Mouse (Mus musculus): ENCODE results near the gene Olfr1033.
"Not testable (repeated sequence)": the region's sequence is repeated elsewhere in the genome, so short reads cannot be mapped to it uniquely, and the experiment has no call there.

Olfr1033 gene

DNA sequence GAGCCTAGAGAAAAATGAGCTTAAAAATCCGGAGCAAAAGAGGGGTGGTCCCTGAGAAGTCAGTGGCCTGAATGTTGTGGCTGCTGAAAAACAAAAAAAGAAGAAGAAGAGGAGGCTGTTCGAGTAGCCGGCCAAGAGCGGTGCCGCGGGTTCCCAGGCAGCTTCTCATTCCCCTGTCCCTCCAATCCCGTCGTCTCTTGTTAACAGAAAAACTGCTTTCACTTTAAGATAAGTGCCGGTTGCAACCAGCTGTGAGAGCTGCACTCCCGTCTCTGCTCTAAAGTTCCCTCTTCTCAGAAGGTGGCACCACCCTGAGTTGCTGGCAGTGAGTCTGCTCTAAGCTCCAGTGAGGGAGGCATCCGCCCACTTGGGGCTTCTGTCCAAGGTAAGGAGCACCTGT, at the start of gene Olfr1033:
Olfr1033 (plus strand) TSS at position 228 of the 400 bp plus-strand sequence.
- DNase-seq (ENCODE audit: low spot score in 2 of 2) = not testable (repeated sequence)

DNA sequence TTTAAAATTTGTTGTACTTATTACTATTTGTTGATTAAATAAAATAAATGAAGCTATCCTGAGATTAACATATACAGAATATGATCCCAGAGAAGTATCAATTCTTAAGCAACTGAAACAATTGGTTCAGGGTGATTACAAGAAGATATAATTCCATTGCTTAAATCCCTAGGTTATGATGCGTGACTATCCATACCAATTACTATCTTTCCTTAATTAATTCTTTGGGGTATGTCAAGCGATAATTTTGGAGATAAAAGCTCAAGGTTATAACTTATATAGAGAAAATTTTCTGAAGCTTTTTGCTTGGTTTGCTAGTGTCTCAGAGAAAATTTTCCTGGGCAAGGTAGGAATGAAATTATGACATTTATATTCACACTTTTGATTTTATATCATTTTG, 46.8 kb upstream of the Olfr1033 start, which contains the start of gene Olfr1029:
Olfr1029 (plus strand) TSS at position 301 of the 400 bp plus-strand sequence.
- no peak for DNase-seq (ENCODE audit: low spot score in 2 of 2)

DNA sequence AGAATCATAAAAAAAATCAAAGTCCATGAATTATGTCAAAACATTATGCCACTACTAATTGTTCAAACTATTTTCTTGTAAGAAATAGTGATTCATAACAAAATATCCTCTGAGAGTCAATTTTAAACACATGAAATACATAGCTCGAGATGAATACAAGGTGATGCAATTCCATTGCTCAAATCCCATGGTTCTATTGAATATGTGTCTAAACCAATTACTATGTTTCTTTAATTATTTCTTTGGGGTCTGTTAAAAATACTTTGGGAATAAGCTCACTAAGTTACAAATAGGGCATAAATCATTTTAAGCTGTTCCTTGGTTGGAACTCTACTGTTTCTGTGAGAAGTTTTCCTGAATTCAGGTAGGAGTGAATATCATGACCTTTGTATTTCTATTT, 41.5 kb upstream of the Olfr1033 start, which contains the start of gene Olfr1030:
Olfr1030 (plus strand) TSS at position 301 of the 400 bp plus-strand sequence.
- no peak for DNase-seq (ENCODE audit: low spot score in 2 of 2)

DNA sequence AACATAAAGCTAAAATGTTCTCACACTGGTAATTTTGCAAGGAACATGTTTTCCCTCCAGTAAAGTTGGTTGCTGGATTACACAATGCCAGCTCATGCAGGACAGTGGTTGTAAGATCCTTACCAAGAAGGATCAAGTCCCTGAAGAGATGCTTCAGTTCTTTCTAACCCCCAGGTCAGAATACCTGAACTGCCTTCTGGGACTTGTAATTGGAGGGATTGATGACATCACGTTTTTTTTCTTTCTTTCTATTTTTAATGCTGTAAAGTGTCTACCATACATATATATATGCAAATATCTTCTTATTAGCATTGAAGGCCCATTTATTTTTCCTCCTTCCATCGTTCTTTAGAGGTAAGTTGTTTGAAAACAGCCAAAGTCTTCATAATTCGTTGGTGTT, 30.4 kb upstream of the Olfr1033 start, which contains the start of gene Olfr1031:
Olfr1031 (plus strand) TSS at position 301 of the 400 bp plus-strand sequence.
- no peak for DNase-seq (ENCODE audit: low spot score in 2 of 2)

DNA sequence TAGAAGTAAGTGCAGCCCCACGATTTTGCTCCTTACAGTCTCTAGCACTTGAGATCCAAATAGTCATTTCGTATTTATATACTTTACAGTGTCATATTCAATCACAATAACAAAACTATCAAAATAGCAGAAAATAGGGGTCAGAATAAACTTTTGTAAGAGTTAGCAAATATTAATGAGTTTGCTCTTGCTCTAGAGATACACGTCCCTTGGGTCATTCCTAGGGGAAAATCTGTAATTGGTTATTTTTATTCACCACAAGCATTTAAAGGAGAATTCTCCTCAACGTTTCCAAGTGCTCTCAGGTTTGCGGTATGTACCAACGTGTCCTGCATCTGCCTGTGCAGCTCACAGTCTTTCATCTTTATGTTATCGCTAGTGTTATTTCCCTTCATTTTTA, 15.2 kb upstream of the Olfr1033 start, which contains the start of gene Olfr1032:
Olfr1032 (plus strand) TSS at position 301 of the 400 bp plus-strand sequence.
- no peak for DNase-seq (ENCODE audit: low spot score in 2 of 2)

DNA sequence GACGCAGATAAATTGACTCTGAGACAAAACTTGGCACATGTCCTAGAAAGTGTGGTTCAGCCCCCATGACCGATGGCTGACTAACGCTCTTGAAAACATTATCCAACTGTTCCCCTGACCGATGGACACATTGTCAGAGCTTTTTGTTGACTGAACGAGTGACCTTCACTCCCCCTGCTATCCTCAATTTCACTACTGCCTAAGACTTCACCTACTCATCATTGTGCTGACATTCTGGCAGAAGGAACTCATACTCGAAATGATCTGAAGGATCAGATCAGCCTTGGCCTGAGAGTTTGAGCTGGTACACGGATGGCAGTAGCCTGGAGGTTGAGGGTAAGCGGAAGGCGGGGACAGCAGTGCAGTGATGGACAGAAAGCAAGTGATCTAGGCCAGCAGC, 1.1 kb downstream of the Olfr1033 start:
- not testable (repeated sequence) for DNase-seq (ENCODE audit: low spot score in 2 of 2)

DNA sequence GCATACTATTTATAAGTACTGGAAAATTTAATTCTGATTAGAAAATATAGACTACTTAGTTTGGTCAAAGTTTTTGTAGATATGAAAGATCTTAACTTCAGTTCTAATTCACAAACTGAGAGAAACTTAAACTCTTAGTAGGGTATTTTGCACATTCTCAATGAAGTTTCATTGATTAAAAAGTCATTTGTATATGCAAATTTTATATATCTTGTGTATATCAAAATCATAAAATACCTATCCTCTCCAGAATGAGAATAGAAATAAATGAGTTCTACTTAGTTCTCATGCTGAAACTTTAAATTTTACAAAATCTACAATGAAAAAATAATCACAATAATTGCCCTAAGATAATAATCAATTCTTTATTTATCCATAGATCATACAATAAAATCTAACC, 25.1 kb downstream of the Olfr1033 start, which contains the start of gene Olfr1034:
Olfr1034 (plus strand) TSS at position 301 of the 400 bp plus-strand sequence.
- DNase-seq (ENCODE audit: low spot score in 2 of 2) = no peak

DNA sequence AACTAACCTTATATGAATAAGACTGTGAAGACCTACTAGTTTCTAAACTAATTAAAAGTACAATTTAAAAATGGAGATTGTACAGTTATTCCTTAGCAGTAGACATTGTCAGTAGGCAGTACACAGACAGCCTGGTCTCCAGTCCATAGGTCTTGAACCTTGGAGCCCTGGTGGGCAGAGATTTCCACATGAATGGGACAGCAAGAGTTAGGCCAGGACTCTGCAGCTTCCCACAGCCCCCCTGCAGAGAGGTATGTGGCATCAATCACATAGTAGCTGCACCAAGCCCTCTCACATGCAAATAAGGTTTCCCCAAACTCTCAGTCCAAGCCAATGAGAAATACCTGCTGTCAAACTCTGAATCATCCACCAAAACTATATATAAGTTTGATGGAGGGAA, 30.3 kb downstream of the Olfr1033 start:
- DNase-seq (ENCODE audit: low spot score in 2 of 2) = not testable (repeated sequence)

DNA sequence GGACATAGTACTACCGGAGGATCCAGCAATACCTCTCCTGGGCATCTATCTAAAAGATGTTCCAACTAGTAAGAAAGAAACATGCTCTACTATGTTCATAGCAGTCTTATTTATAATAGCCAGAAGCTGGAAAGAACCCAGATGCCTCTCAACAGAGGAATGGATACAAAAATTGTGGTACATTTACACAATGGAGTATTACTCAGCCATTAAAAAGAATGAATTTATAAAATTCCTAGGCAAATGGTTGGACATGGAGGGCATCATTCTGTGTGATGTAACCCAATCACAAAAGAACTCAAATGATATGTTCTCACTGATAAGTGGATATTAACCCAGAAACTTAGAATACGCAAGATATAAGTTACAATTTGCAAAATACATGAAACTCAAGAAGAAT, 43.3 kb downstream of the Olfr1033 start:
- not testable (repeated sequence) for DNase-seq (ENCODE audit: low spot score in 2 of 2)

DNA sequence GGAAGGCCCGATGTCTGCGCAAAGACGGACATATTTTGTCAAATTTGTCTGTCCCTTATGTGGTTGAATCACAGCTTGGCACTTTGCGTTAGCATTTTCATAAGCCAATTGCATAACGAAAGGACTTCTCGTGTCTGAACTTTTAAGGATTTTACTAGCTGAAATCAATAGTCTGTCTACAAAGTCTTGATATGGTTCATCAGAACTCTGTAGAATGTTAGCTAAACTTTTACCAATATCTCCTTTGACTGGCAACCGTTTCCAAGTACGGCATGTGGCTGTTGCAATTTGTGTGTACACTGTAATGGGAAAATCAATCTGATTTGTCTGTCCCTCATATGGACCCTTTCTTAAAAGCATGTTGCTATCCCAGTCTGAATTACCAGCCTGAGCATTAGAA, 49.8 kb downstream of the Olfr1033 start:
- DNase-seq (ENCODE audit: low spot score in 2 of 2) = no peak

DNA sequence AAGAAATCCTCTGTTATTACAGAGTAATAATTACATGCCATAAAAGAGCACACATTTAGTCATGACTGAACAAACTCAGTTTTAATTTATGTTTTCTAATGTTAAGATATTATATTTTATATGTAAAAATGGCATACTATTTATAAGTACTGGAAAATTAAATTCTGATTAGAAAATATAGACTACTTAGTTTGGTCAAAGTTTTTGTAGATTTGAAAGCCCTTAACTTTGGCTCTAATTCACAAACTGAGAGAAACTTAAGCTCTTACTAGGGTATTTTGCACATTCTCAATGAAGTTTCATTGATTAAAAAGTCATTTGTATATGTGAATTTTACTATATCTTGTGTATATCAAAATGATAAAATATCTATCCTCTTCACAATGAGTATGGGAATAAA, 53.3 kb downstream of the Olfr1033 start, which contains the start of gene Olfr1036:
Olfr1036 (plus strand) TSS at position 301 of the 400 bp plus-strand sequence.
- DNase-seq (ENCODE audit: low spot score in 2 of 2) = not testable (repeated sequence)

DNA sequence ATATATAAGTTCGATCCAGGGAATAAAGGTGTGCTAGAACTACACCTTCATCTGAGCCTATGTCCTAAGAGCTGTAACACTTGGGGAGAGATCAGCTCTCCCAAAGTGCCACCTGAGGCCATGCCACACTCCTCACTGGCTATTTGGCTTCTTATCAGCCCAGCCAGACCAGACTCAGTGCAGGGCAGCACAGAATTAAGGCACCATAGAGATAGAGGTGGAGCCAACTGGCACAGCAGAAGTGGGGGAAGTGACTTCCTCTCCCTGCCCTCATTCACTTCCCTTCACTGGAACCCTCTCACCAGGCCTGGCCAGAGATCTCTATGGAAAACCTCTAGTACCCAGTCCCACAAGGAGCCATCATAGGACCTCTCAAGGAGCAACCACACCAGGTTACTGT, 60.0 kb downstream of the Olfr1033 start:
- not testable (repeated sequence) for DNase-seq (ENCODE audit: low spot score in 2 of 2)

DNA sequence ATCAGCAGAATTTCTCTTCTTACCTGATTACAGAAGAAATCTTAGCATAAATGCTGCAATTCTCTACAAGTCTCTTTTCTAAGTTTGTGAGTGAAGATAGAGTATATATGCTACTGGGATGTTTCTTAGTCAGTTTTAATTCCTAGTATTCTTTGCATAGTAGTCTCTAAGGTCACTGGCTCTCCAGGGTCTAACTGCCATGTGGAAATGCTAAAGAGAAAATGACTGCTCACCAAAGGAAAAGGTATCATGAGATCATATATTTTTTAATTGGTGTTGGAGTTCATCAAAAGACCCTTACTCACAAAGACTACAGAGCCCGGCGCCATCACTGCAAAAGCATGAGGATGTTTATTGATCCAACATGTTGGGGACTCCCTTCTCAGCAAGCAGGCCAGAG, 66.9 kb downstream of the Olfr1033 start, which contains the start of gene Olfr1037:
Olfr1037 (minus strand) TSS at position 101 of the 400 bp plus-strand sequence.
- DNase-seq (ENCODE audit: low spot score in 2 of 2) = no peak

Data from right cerebral cortex, adult 2 months (tissue).